Comparison of ENCODE assay signal across 20 mouse cellular contexts in genomic region chr6:119204915-119205314, GRCm38 (mm10). TPM values are rescaled to one million over a fixed set of nuclear protein-coding genes. Genes with fewer than 3 reads are reported as not detected.
"Had no signal": no experiment of that assay in that cellular context is flagged by ENCODE, and none has a peak within 500 bp of the region (broad histone marks: within the 10 kb centered on the region; RNA-seq: fewer than 3 reads in every experiment).

No protein-coding gene starts in this region.

- DNase-seq: kidney, postnatal 14 days; kidney, postnatal 4 days; left cerebral cortex, postnatal 4 days; liver, postnatal 0 days; right cerebral cortex, adult 18-20 months; right cerebral cortex, postnatal 14 days; thymus, postnatal 25 days had no signal

- H3K9ac ChIP-seq: limb, embryonic 12.5 days; limb, embryonic 15.5 days; liver, embryonic 14.5 days; liver, postnatal 0 days; lung, embryonic 14.5 days; midbrain, embryonic 12.5 days; midbrain, embryonic 15.5 days; neural tube, embryonic 12.5 days; neural tube, embryonic 15.5 days had no signal

- H3K4me1 ChIP-seq: limb, embryonic 12.5 days; limb, embryonic 15.5 days; midbrain, embryonic 15.5 days; neural tube, embryonic 15.5 days had no signal

- H3K4me3 ChIP-seq: limb, embryonic 12.5 days; limb, embryonic 15.5 days; midbrain, embryonic 12.5 days; midbrain, embryonic 15.5 days; neural tube, embryonic 12.5 days; neural tube, embryonic 15.5 days had no signal

- H3K27ac ChIP-seq: limb, embryonic 12.5 days; limb, embryonic 15.5 days; liver, embryonic 14.5 days; macrophage; midbrain, embryonic 12.5 days; midbrain, embryonic 15.5 days; neural tube, embryonic 12.5 days; neural tube, embryonic 15.5 days had no signal

- H3K9me3 ChIP-seq: limb, embryonic 12.5 days; limb, embryonic 15.5 days; midbrain, embryonic 12.5 days; midbrain, embryonic 15.5 days; neural tube, embryonic 12.5 days; neural tube, embryonic 15.5 days had no signal

- ATAC-seq: liver, postnatal 0 days; lung, postnatal 0 days; midbrain, embryonic 15.5 days had no signal

- H3K27me3 ChIP-seq: limb, embryonic 12.5 days; limb, embryonic 15.5 days; midbrain, embryonic 12.5 days; midbrain, embryonic 15.5 days; neural tube, embryonic 12.5 days; neural tube, embryonic 15.5 days had no signal

- H3K4me2 ChIP-seq: limb, embryonic 12.5 days; limb, embryonic 15.5 days; liver, embryonic 11.5 days; lung, embryonic 14.5 days; midbrain, embryonic 12.5 days; midbrain, embryonic 15.5 days; neural tube, embryonic 12.5 days; neural tube, embryonic 15.5 days had no signal

RNA-seq across cellular contexts. Expression of gene Cacna1c, which starts 8.7 kb away (rescaled TPM):
- polyA plus RNA-seq: macrophage had no signal

RNA-seq across cellular contexts. Expression of gene Cacna2d4, which starts 31.4 kb away (rescaled TPM):
- polyA plus RNA-seq: kidney, embryonic 16.5 days; limb, embryonic 12.5 days; liver, embryonic 11.5 days; macrophage; stomach, embryonic 16.5 days had no signal
